Mouse (Mus musculus) left cerebral cortex, adult 18-20 months (tissue): ENCODE measurements around the gene Sgcd. TPM values are rescaled to one million over a fixed set of nuclear protein-coding genes. Genes with fewer than 3 reads are reported as not detected.

ENCODE experiments used
- DNase-seq, 2 experiments: peaks; one replicate each; pipeline ENCODE4 v3.0.0; 2021 to 2022; ENCODE audit warnings: low spot score in 2 of 2, mixed read lengths in 1 of 2
- total RNA-seq, 2 experiments: library from RNA; stranded (reverse); gene quantifications; 2 replicates each; pipeline ENCODE4 v1.2.3; 2021

Gene Sgcd
- total RNA-seq, 2 experiments from 2014 or later = 9.7 to 13.8 TPM

DNA sequence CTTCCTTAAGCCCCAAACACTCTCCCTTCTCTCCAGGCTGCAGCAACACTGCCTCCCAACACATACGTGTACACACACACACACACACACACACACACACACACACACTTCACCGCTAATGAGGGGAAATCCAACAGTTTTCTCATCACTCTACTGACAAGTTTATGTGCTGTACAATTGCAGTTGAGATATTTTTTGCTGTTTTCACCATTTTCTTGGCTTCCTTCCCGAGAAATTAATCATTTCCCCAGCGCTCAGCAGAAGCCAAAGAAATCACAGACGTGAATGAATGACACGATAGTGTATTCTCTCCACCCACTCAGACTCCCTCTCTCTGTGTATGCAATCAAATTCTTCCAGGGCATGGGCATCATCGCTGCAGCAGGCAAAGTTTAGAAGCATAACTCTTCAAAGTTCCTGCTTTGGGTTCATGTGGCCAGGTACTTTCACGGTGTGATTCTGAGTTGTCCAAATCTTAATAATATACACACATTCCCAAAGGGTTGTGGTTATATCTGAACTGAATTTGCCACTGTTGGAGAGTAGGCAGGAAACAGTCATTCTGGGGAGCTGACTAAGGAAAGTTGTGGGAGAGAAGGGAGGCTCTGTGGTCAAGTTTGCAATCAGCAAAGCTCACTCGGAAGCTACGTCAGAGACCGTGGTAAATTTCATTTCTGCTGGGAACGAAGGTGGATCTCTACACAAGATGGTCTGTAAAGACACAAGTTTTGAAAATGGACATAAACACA lies 683.9 kb downstream of the Sgcd start:
- DNase-seq = peak; percentile 25 to 28

DNA sequence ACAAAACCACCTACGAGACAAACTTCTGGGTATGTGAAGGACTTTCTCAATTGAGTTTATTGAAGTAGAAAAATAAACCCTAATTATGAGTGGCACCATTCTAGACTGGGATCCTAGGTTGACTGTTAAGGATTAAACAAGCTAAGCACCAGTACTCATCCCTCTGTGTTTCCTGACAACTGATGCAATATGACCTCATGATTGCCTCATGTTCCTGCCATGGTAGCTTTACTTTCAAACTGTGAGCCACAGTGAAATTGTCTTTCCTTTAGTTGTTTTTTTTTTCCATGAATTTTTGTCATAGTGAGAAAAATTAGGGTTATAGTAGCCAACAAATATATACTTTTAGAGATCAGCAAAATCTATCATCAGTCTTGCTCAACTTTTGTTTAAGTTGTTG lies 689.0 kb downstream of the Sgcd start:
- no peak for DNase-seq

DNA sequence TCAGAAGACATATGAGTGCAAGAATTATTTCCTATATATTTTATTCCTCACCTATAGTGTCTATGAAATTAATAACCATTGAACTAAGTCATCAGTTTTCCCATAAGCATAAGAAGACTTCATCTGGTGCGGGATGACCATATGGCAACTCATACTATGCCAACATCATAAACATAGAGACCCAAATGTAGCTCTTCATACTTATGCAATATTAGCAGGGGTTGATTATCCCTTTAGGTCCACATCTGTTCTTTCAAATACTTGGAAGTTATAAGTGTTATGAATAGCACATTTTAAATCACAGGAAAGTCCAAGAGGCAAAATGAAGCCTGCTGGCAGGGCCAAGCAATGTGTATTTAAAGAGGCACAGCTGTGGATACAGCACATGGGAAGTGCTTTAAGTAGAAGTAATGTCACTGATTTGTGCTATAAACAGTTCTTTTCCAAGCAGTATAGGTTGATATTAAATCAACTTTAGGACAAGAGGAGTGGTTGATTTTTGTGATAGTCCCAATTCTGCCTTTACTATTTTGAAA lies 690.9 kb downstream of the Sgcd start:
- DNase-seq = no peak

DNA sequence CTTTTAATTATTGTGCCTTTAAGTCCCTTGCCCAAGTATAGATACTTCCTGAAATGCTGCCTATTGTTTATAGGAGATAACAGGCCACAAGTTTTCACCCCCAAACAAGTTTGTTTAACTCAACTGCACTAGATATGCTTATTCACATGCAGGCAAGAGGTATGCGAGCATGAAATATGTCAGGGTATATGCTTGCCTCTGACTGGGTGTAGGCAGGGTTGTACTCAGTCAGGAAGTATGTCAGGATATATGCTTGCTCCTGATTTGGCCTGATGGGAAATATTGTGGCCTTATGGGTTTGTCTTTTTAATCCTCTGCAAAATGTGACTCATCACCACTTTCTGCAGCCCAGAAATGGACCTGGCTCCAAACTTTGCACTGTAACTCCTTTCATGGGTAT lies 694.0 kb downstream of the Sgcd start:
- no peak for DNase-seq

DNA sequence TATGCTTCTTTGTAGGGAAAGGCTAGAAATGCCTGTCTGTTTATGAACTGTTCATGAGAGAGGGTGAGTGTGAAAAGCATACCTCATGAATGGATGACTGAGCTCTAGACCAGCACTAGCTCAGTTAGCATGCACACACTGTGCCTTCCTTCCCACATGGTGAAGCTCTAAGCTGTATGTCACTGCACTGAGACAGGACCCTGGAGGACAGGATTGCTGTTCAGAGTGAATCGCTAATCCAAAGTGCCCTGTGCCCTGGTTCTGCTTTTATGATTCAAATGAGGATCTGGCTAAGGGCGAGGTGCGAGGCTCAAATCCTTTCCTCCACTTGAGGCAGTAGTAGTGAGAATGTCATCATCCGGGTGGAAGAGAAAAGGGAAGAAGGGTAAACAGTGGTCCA lies 712.2 kb downstream of the Sgcd start:
- DNase-seq = no peak

- DNase-seq = peak; percentile 7 to 23
These were observed 720.2 kb downstream of the Sgcd start for GRCm38 (mm10) chr11:47268556-47268955.

DNA sequence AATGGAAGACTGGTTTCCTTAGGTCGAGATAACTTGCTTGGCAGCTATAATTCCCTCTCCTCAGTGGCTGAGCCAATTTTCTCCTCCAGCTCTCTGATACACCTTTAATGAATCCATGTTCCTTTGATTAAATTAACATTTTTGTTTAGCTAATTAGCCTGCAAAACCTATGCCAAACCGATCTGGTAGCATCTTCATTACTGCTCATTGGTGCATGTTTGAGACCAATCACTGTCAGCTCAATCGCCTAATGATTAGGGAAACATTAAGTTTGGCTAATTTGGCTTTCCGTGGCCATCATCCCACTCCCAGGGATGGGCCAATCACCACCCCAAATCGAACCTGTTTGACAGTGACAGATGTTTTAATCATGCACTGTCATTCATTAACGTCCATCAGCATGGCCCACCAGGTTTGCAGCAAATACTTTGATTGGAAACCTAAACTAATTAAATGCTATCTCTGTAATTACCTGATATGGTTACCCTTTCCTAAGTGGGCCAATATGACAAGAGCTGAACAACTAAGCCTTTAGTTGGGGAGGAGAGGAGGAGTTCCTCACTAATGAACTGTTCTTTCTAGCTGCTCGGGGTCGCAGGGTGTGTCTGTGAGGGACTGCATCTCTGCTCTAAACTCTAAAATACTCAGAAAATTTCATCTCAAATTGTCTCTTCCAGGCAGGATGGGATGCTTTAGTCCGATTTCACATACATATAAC lies 724.3 kb downstream of the Sgcd start:
- no peak for DNase-seq

DNA sequence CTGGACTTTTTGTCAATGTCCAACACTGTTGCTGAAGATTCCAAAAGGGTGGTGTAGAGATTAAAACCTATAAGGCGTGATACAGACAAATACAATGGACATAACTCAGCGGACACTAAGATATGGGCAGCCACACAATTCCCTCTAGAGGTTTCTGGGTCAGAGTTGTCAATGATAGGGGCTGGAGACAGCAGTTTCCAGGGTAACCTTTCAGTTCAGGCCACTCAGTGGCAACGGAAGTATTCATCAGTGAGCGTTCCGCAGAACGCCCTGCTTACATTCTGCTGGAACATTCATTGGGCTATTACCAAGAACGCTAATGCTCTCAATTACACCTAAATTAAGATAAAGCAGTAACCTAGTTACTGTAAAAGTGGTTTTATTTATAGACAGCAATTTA lies 738.5 kb downstream of the Sgcd start:
- no peak for DNase-seq

- DNase-seq = no peak
These were observed 740.4 kb downstream of the Sgcd start for GRCm38 (mm10) chr11:47248345-47248893.

DNA sequence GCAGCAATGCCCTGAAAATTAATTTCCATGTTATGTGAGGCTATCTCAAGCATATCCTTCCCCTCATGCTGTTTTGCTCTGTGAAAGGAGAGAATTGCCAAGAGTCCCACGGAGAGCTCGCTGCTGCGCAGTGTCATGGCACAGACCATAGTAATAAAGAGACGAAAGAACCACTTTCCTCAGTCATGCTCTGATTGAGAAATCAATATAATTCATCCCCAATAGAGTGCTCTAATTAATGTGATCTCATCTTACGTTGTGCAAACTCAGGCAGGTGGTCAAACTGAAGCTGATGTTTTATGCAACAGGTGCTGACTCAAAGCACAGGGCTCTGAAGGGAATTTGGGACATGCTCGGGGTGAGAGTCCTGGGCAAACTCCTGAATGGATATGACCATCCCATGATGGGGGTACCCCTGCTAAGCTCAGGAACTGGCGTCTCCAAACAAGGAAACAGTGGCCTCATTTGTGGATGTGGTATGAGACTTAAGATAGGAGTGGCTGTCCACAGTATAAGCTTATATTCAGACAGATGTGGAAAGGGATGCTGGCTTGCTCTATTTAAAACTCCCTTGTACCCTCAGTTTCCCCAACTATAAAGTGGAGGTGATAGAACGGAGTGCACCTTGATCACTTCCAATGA lies 740.9 kb downstream of the Sgcd start:
- no peak for DNase-seq

- DNase-seq = no peak
These were observed 746.4 kb downstream of the Sgcd start for GRCm38 (mm10) chr11:47242401-47242800.

GRCm38 (mm10) chr11:47228222-47228621 lies 760.5 kb downstream of the Sgcd start:
- DNase-seq = no peak

DNA sequence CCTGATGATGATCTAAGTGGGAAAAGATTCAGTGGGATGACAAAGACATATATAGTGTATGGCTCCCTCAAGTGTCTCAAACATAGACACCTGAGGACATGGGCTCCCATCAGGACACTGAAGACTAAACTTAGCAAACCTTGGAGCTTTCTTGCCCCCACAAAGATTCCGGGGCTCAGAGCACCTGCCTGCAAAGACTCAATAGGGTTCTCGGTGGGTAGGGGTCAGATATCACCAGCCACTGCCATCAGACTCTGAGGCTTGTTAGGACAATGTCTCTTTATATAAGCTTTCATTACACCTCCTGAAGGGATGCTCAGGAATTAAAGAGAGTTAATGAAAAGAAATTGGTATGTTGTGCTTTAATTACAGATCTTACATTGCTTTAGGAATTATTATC lies 764.6 kb downstream of the Sgcd start:
- no peak for DNase-seq

DNA sequence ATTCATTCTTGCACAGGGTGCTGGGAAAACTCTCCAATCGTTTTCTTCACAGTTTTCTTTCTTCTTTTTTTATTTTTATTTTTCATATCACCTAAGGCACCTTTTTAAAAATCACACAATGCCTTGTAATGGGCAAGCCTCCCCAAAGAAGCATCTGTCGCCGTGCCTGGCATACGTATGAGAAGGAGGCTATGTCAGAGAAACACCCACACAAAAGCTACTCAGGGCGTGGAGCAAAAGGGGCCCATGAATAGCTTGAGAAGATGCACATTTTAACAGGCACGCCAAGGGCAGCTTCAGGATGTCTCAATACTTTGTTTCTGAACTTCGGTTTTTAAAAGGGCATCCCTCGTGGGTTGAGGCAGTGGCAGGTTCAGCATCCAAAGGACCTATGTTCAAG lies 777.2 kb downstream of the Sgcd start:
- peak in 1 of 2 experiments; percentile 1 for DNase-seq

GRCm38 (mm10) chr11:47206461-47206860 lies 782.3 kb downstream of the Sgcd start:
- DNase-seq = no peak

DNA sequence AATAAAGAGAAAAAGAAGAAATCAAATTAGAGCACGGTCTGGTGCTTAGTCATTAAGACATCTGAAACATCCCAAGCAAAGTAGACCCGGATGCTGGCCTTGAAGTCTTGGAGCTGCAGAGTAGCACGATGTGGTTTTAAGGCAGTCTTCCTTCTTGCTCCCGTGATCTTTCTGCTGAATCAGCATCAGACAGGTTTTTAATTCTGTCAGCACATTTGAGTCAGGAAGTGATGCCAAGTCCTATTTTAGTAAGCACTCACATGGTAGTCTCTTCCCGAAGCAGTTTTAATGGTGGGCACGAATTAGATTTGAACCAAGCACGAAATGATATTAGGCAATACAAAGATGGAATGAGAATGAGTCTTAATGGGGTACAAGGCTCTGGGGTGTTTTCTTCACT lies 789.7 kb downstream of the Sgcd start:
- no peak for DNase-seq

- no peak for DNase-seq
These were observed 800.2 kb downstream of the Sgcd start for GRCm38 (mm10) chr11:47188556-47188955.

GRCm38 (mm10) chr11:47174977-47175376 lies 813.8 kb downstream of the Sgcd start:
- DNase-seq = no peak

GRCm38 (mm10) chr11:47170926-47171625 lies 817.7 kb downstream of the Sgcd start:
- no peak for DNase-seq

- no peak for DNase-seq
These were observed 821.4 kb downstream of the Sgcd start for GRCm38 (mm10) chr11:47167376-47167775.

DNA sequence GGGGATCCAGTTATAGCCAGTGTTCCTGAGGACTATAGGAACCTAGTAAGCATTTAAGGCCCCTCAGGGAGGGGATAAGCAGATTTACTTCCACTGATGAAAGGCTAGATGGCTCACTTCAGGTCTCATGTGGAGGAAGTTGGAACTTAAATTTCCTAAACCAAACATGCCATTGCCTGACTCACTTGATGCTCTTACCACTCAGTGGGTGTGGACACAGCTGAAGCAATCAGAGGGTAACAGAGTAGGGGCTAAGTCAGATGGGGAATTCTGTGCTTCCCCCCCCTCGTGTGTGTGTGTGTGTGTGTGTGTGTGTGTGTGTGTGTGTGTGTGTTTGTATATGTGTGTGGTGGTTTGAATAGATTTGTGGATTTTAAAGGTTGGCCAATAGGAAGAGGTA lies 830.7 kb downstream of the Sgcd start:
- no peak for DNase-seq
